Mouse (Mus musculus): ENCODE measurements around the gene Mrtfa. TPM values are rescaled to one million over a fixed set of nuclear protein-coding genes. Genes with fewer than 3 reads are reported as not detected.
A peak's percentile ranks its signal among the peaks of the same experiment; 100 is the strongest.

Mrtfa gene
- polyA plus RNA-seq, 1 experiment from 2014 or later: 21.2 TPM

DNA sequence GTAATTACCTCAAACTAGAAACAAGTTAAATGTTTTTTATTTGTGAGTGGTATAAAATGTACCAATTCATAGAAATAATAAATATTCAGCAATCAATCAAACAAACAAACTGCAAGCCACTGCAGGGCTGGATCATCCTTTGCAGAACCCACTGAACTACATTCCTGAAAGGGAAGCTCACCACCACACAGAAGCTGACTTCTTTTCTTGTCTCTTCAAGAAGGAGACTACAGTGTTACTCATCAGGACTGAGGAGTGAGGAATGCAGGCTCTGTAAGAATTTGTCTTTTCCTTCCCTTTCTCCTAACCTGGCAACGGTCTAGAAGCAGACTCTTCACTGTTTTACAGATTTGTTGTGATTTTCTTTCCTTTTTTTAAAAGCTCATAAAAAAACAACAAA, 120.1 kb downstream of the Mrtfa start:
- Histone ChIP-seq H3K27ac (ENCODE audit: low read depth) (no peak overlapping the region), H3K9ac (ENCODE audit: low read length) (no peak overlapping the region), H3K36me3 (ENCODE audit: control insufficient read depth, insufficient read depth, low read length) (no peaks in the 10 kb centered on the region), H3K4me2 (ENCODE audit: low read length) (no peak overlapping the region), H3K4me3 (ENCODE audit: low read depth, low read length) (no peak overlapping the region), H3K9me3 (ENCODE audit: control insufficient read depth, low read length) (no peaks in the 10 kb centered on the region), H3K27me3 (replicated peaks; ENCODE audit: control insufficient read depth, insufficient read depth, low read length) (no peaks in the 10 kb centered on the region), H3K4me1 (replicated peaks; ENCODE audit: control insufficient read depth, insufficient read depth, low read length) (0 out of 2 replicates have a peak, but pooled peaks cover 3% of the 10 kb centered on the region)
- ATAC-seq (replicated peaks; ENCODE audit: low FRiP score, low TSS enrichment, low read depth) (no peak), DNase-seq (ENCODE audit: low spot score) (no peak)
- WGBS: 46% methylated on average over 1 of the region's 1 CpGs

DNA sequence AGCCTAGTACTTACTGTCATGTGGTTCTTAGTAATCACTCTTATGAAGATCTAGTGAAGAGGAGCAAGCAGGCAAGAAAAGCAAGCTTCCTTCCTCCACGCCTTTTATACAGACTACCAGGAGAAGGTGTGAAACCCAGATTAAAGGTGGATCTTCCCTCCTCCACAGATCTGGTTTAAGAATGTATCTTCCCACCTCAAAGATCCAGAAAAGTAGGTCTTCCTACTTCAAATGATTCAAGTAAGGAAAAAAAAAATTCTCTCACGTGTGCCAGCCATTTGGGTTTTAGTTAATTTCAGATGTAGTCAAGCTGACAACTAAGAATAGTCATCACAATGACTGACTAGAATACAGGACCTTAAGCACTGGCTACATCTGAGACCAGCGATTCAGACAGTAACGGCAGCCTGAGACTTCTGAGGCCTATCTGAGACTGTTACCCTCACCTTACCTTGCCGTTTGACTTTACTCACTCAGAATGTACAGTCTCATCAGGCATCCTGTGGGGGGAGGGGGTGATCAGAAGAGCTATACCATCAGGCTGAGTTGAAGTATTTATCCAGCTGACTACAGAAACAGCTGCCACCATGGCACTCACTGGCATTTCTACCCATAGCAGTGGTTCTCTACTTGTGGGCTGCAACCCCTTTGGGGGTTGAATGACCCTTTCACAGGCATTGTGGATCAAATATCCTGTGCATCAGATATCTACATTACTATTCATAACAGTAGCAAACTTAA, 121.7 kb downstream of the Mrtfa start:
- no peak overlapping the region for H3K9ac ChIP-seq (ENCODE audit: low read length)
- no peak for ATAC-seq (replicated peaks; ENCODE audit: low FRiP score, low TSS enrichment, low read depth)
- H3K4me1 ChIP-seq (replicated peaks; ENCODE audit: control insufficient read depth, insufficient read depth, low read length): peaks cover 3% of the 10 kb centered on the region; the same call in 1 of the 2 replicates
- no peak overlapping the region for H3K27ac ChIP-seq (ENCODE audit: low read depth)
- WGBS: 94% methylated on average over 5 of the region's 5 CpGs
- H3K36me3 ChIP-seq (ENCODE audit: control insufficient read depth, insufficient read depth, low read length): no peaks in the 10 kb centered on the region
- H3K9me3 ChIP-seq (ENCODE audit: control insufficient read depth, low read length): no peaks in the 10 kb centered on the region
- no peak for DNase-seq (ENCODE audit: low spot score)
- H3K27me3 ChIP-seq (replicated peaks; ENCODE audit: control insufficient read depth, insufficient read depth, low read length): no peaks in the 10 kb centered on the region
- H3K4me3 ChIP-seq (ENCODE audit: low read depth, low read length): no peak overlapping the region
- H3K4me2 ChIP-seq (ENCODE audit: low read length): no peak overlapping the region

DNA sequence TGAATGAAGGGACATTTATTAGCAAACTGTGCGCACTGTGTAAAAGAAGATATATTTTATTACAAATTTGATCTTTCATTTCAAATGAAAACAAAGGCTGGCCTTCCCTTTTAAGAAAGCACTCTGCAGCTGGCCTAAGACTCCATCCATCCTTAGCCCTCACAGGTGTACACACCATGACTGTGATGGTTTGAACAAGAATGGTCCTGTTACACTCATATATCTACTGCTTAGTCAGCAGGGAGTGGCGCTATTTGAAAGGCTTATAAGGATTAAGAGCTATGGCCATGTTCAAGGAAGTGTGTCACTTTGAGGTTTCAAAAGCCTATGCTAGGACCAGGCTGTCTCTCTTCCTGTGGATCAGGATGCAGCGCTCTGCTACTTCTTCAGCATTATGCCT, 122.8 kb downstream of the Mrtfa start:
- H3K4me1 ChIP-seq (replicated peaks; ENCODE audit: control insufficient read depth, insufficient read depth, low read length): peaks cover 8% of the 10 kb centered on the region
- ATAC-seq (replicated peaks; ENCODE audit: low FRiP score, low TSS enrichment, low read depth) (no peak), DNase-seq (ENCODE audit: low spot score) (no peak)
- no peak overlapping the region for H3K9ac ChIP-seq (ENCODE audit: low read length)
- H3K4me3 ChIP-seq (ENCODE audit: low read depth, low read length): no peak overlapping the region
- no peak overlapping the region for H3K27ac ChIP-seq (ENCODE audit: low read depth)
- no peaks in the 10 kb centered on the region for H3K27me3 ChIP-seq (replicated peaks; ENCODE audit: control insufficient read depth, insufficient read depth, low read length)
- no peaks in the 10 kb centered on the region for H3K36me3 ChIP-seq (ENCODE audit: control insufficient read depth, insufficient read depth, low read length)
- WGBS: 91% methylated on average over 3 of the region's 3 CpGs
- no peak overlapping the region for H3K4me2 ChIP-seq (ENCODE audit: low read length)
- H3K9me3 ChIP-seq (ENCODE audit: control insufficient read depth, low read length): no peaks in the 10 kb centered on the region

DNA sequence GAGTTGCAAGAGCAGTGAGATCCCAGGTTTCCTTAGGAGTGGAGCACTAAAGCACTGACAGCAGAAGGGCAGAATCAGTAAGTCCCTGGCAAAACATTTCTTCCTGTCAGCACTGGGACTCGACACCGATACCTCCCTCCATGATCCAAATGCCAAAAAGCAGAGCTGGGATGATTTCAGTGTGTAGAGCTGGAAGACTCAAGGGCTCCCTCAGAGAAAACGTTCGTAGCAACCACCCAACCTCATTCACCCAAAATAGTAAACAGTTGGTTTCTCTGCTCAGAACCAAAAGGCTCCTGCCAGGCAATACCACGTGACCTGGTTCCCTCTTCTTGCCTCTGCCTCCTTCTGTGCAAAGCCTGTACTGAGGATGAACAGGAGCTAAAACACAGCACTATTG, 123.6 kb downstream of the Mrtfa start:
- ATAC-seq (replicated peaks; ENCODE audit: low FRiP score, low TSS enrichment, low read depth) (no peak), DNase-seq (ENCODE audit: low spot score) (no peak)
- peaks cover 16% of the 10 kb centered on the region for H3K4me1 ChIP-seq (replicated peaks; ENCODE audit: control insufficient read depth, insufficient read depth, low read length)
- no peaks in the 10 kb centered on the region for H3K36me3 ChIP-seq (ENCODE audit: control insufficient read depth, insufficient read depth, low read length)
- H3K4me3 ChIP-seq (ENCODE audit: low read depth, low read length): no peak overlapping the region
- no peaks in the 10 kb centered on the region for H3K27me3 ChIP-seq (replicated peaks; ENCODE audit: control insufficient read depth, insufficient read depth, low read length)
- WGBS: 67% methylated on average over 5 of the region's 5 CpGs
- H3K9me3 ChIP-seq (ENCODE audit: control insufficient read depth, low read length): no peaks in the 10 kb centered on the region
- no peak overlapping the region for H3K4me2 ChIP-seq (ENCODE audit: low read length)
- H3K9ac ChIP-seq (ENCODE audit: low read length): no peak overlapping the region
- no peak overlapping the region for H3K27ac ChIP-seq (ENCODE audit: low read depth)

DNA sequence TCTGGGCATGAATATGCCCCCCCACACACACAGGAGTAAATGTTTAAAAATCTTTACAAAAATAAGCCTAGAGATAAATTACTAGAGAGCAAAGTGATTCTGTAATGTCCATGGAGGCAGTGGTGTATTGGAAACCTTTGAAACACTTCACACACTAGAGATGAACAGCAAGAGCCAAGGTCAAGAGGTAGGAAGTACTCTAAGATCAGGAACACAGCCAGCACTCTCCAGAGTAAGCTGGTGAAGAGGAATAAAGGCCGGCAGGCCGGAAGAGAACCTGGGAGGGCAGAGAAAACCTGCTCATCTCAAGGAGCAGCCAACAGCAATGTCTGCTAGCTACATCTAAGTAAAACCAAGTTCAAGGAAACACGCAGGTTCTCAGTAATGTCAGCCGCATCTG, 125.9 kb downstream of the Mrtfa start:
- 95% methylated on average over 4 of the region's 4 CpGs for WGBS
- DNase-seq (ENCODE audit: low spot score) (no peak), ATAC-seq (replicated peaks; ENCODE audit: low FRiP score, low TSS enrichment, low read depth) (no peak)
- Histone ChIP-seq H3K9me3 (ENCODE audit: control insufficient read depth, low read length) (no peaks in the 10 kb centered on the region), H3K27ac (ENCODE audit: low read depth) (no peak overlapping the region), H3K4me1 (replicated peaks; ENCODE audit: control insufficient read depth, insufficient read depth, low read length) (peaks cover 22% of the 10 kb centered on the region), H3K4me3 (ENCODE audit: low read depth, low read length) (no peak overlapping the region), H3K27me3 (replicated peaks; ENCODE audit: control insufficient read depth, insufficient read depth, low read length) (no peaks in the 10 kb centered on the region), H3K4me2 (ENCODE audit: low read length) (no peak overlapping the region), H3K36me3 (ENCODE audit: control insufficient read depth, insufficient read depth, low read length) (no peaks in the 10 kb centered on the region), H3K9ac (ENCODE audit: low read length) (no peak overlapping the region)

DNA sequence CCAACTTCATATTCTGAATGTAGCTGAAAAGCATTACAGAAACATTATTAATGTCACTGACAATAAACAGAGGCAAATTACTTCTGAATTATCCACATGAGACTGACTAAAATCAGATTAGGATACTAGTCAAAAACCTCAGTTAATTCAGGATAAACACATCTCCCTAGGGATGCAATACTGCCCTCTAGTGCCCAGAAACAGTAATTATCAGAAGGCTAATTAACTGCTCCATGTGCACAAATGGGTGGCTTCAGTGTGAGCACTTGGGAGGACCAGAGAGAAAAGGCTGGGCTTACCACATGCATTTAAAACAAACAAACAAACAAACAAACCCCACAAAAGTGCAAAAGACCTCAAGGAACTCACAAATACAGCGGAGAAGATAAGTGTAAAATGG, 126.4 kb downstream of the Mrtfa start:
- H3K4me1 ChIP-seq (replicated peaks; ENCODE audit: control insufficient read depth, insufficient read depth, low read length): peaks cover 22% of the 10 kb centered on the region
- DNase-seq (ENCODE audit: low spot score) (no peak), ATAC-seq (replicated peaks; ENCODE audit: low FRiP score, low TSS enrichment, low read depth) (no peak)
- H3K4me2 ChIP-seq (ENCODE audit: low read length): no peak overlapping the region
- no peaks in the 10 kb centered on the region for H3K27me3 ChIP-seq (replicated peaks; ENCODE audit: control insufficient read depth, insufficient read depth, low read length)
- no peak overlapping the region for H3K9ac ChIP-seq (ENCODE audit: low read length)
- H3K36me3 ChIP-seq (ENCODE audit: control insufficient read depth, insufficient read depth, low read length): no peaks in the 10 kb centered on the region
- 69% methylated on average over 1 of the region's 1 CpGs for WGBS
- H3K4me3 ChIP-seq (ENCODE audit: low read depth, low read length): no peak overlapping the region
- H3K9me3 ChIP-seq (ENCODE audit: control insufficient read depth, low read length): no peaks in the 10 kb centered on the region
- no peak overlapping the region for H3K27ac ChIP-seq (ENCODE audit: low read depth)

DNA sequence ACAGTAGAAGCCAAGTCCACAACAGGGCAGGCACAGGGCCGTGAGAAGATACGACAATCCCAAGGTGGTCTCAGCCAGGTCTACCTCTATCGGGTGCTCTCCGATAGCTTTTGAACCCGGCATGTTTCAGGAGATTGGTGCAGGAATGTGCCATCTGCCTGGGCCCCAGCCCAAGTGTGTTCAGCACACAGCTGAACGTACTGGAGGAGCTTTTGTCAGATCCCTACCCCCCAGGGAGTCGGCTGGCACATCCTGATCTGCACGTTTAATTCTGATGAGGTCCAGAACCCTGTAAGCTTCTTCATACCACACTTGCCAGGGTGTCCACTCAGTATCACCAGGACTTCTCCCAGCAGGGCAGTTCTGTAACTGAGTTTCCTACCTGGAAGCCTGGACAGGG, 127.9 kb downstream of the Mrtfa start:
- Histone ChIP-seq H3K36me3 (ENCODE audit: control insufficient read depth, insufficient read depth, low read length) (no peaks in the 10 kb centered on the region), H3K27me3 (replicated peaks; ENCODE audit: control insufficient read depth, insufficient read depth, low read length) (no peaks in the 10 kb centered on the region), H3K9ac (ENCODE audit: low read length) (no peak overlapping the region), H3K4me3 (ENCODE audit: low read depth, low read length) (no peak overlapping the region), H3K9me3 (ENCODE audit: control insufficient read depth, low read length) (no peaks in the 10 kb centered on the region), H3K4me2 (ENCODE audit: low read length) (peak overlapping the region; percentile 7; the same call in 1 of the 2 replicates), H3K27ac (ENCODE audit: low read depth) (peak overlapping the region; percentile 28), H3K4me1 (replicated peaks; ENCODE audit: control insufficient read depth, insufficient read depth, low read length) (peaks cover 22% of the 10 kb centered on the region)
- no peak for ATAC-seq (replicated peaks; ENCODE audit: low FRiP score, low TSS enrichment, low read depth)
- DNase-seq (ENCODE audit: low spot score): no peak
- 24% methylated on average over 8 of the region's 8 CpGs for WGBS

DNA sequence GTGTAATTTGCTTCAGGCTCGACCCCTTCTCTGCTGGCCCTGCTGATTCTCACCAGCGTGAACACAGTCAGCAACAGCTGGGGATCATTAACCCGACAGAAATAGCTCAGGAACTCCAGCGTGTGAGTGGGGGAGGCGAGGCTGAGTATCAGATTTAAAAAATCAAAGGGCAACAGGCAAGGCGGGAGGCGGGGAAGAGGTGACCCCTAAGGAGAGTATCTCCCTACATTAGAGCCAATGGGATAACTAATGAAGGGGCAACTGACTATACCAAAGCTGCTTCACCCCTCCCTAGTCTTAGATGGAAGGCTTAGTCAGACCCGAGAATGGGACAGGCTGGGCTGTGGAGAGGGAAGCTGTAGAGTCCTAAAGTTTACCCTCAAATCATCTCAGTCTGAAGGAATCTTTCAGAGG, 128.4 kb downstream of the Mrtfa start:
- H3K9ac ChIP-seq (ENCODE audit: low read length): no peak overlapping the region
- 10% methylated on average over 8 of the region's 8 CpGs for WGBS

DNA sequence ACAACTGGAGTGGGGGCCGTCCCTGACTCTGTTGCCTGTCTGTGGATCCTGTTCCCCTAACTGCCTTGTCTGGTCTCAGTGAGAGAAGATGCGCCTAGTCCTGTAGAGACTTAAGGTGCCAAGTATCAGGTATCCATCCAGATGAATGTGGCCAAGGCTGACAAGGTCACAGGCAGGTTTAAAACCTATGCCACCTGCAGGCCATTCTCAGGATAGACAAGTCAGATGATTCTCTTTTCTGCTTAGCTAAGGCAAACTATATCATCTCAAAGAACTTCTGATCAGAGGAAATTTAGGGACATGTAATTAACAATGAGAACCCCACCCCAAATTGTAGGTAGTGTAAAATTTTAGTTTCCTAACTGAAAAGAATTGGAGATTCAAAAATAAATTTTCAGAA, 129.6 kb downstream of the Mrtfa start:
- no peak for DNase-seq (ENCODE audit: low spot score)
- 93% methylated on average over 2 of the region's 2 CpGs for WGBS
- Histone ChIP-seq H3K27me3 (replicated peaks; ENCODE audit: control insufficient read depth, insufficient read depth, low read length) (no peaks in the 10 kb centered on the region), H3K9me3 (ENCODE audit: control insufficient read depth, low read length) (no peaks in the 10 kb centered on the region), H3K9ac (ENCODE audit: low read length) (no peak overlapping the region), H3K27ac (ENCODE audit: low read depth) (no peak overlapping the region), H3K4me3 (ENCODE audit: low read depth, low read length) (no peak overlapping the region), H3K4me1 (replicated peaks; ENCODE audit: control insufficient read depth, insufficient read depth, low read length) (peaks cover 20% of the 10 kb centered on the region), H3K4me2 (ENCODE audit: low read length) (no peak overlapping the region), H3K36me3 (ENCODE audit: control insufficient read depth, insufficient read depth, low read length) (no peaks in the 10 kb centered on the region)
- ATAC-seq (replicated peaks; ENCODE audit: low FRiP score, low TSS enrichment, low read depth): no peak

More for the DNA sequence above, 128.4 kb downstream of the Mrtfa start:
- ATAC-seq (replicated peaks; ENCODE audit: low FRiP score, low TSS enrichment, low read depth): peak; percentile 58; the same call in 1 of the 2 replicates
- Histone ChIP-seq H3K36me3 (ENCODE audit: control insufficient read depth, insufficient read depth, low read length) (no peaks in the 10 kb centered on the region), H3K4me3 (ENCODE audit: low read depth, low read length) (no peak overlapping the region), H3K9me3 (ENCODE audit: control insufficient read depth, low read length) (no peaks in the 10 kb centered on the region), H3K4me2 (ENCODE audit: low read length) (peak overlapping the region; percentile 7; the same call in 1 of the 2 replicates), H3K27me3 (replicated peaks; ENCODE audit: control insufficient read depth, insufficient read depth, low read length) (no peaks in the 10 kb centered on the region), H3K27ac (ENCODE audit: low read depth) (peak overlapping the region; percentile 28), H3K4me1 (replicated peaks; ENCODE audit: control insufficient read depth, insufficient read depth, low read length) (peaks cover 22% of the 10 kb centered on the region)
- DNase-seq (ENCODE audit: low spot score): peak; percentile 72
